Mouse (Mus musculus) forebrain, embryonic 13.5 days (tissue): ENCODE data around the gene Tubb3. TPM values are rescaled to one million over a fixed set of nuclear protein-coding genes. Genes with fewer than 3 reads are reported as not detected.
A peak's percentile ranks its signal among the peaks of the same experiment; 100 is the strongest.

Experiments used
- ATAC-seq: fragments of 200-750 bp; cut with Nextera tagmentation; 2 replicates; pipeline ENCODE4 v1.8.0; 2017
- H3K27ac ChIP-seq: fragments of 300-500 bp; sonication (generic); 2 replicates; pipeline ENCODE4 v1.5.1; 2015; ENCODE audit warnings: inconsistent platforms, mild to moderate bottlenecking, moderate library complexity
- H3K27me3 ChIP-seq: fragments of 300-500 bp; sonication (generic); 2 replicates; pipeline ENCODE4 v1.6.1; 2015; ENCODE audit warnings: mild to moderate bottlenecking, inconsistent platforms
- H3K36me3 ChIP-seq: fragments of 300-500 bp; sonication (generic); 2 replicates; pipeline ENCODE4 v1.6.1; 2015; ENCODE audit warnings: mild to moderate bottlenecking, inconsistent platforms; ENCODE audit not compliant: poor library complexity, severe bottlenecking
- H3K4me1 ChIP-seq: fragments of 300-500 bp; sonication (generic); 2 replicates; pipeline ENCODE4 v1.6.1; 2015; ENCODE audit warnings: inconsistent platforms
- H3K4me2 ChIP-seq: fragments of 300-500 bp; sonication (generic); 2 replicates; pipeline ENCODE4 v1.6.1; 2015; ENCODE audit warnings: inconsistent platforms, mild to moderate bottlenecking, moderate library complexity
- H3K4me3 ChIP-seq: fragments of 300-500 bp; sonication (generic); 2 replicates; pipeline ENCODE4 v1.5.1; 2015; ENCODE audit warnings: mild to moderate bottlenecking, inconsistent platforms
- H3K9ac ChIP-seq: fragments of 300-500 bp; sonication (generic); 2 replicates; pipeline ENCODE4 v1.6.1; 2015; ENCODE audit warnings: mild to moderate bottlenecking, inconsistent platforms
- H3K9me3 ChIP-seq: fragments of 300-500 bp; sonication (generic); replicated peaks from 2 replicates; pipeline ENCODE4 v1.6.1; 2016; ENCODE audit warnings: inconsistent platforms
- WGBS: fragments of 180-500 bp; shearing (Covaris S2); methylation state at CpG from one replicate; pipeline ENCODE4 v1.1.7; 2015; 5-methylcytosine and 5-hydroxymethylcytosine counted together
- polyA plus RNA-seq: library from polyadenylated mRNA; unstranded; fragments of >200 nt; fragmentation: Nextera tagmentation; extraction: Ambion mirVana; gene quantifications from 2 replicates; pipeline ENCODE4 v1.2.1, GENCODE M21; 2015

Gene Tubb3
- polyA plus RNA-seq, 1 experiment from 2014 or later = 1,305 TPM

DNA sequence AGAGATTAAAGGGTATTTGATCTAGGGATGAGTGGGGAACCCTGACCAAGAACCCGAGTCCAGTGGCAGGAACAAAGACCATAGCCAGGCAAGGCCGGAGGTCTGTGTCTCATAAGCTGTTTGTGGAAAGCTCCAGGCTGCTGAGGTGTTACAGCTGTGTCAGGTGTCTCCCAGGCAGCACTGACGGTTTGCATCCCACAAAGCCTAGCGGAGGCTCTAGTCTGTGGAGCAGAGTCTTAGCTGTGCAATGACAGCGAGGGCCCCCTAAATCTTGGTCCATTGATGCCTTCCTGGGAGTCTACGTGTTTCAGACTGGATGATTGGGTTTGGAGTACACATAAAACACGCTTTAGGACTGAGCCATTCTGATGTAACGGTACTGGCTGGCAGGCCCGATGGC is 9.3 kb upstream of the Tubb3 start:
- Histone ChIP-seq H3K27ac (no peak overlapping the region), H3K9ac (no peak overlapping the region), H3K4me3 (no peak overlapping the region), H3K4me1 (peaks cover 3% of the 10 kb centered on the region; the same call in 1 of the 2 replicates), H3K27me3 (no peaks in the 10 kb centered on the region), H3K4me2 (no peak overlapping the region), H3K36me3 (peaks cover 66% of the 10 kb centered on the region), H3K9me3 (no peaks in the 10 kb centered on the region)
- ATAC-seq = no peak
- 93% methylated on average over 9 of the region's 9 CpGs for WGBS

DNA sequence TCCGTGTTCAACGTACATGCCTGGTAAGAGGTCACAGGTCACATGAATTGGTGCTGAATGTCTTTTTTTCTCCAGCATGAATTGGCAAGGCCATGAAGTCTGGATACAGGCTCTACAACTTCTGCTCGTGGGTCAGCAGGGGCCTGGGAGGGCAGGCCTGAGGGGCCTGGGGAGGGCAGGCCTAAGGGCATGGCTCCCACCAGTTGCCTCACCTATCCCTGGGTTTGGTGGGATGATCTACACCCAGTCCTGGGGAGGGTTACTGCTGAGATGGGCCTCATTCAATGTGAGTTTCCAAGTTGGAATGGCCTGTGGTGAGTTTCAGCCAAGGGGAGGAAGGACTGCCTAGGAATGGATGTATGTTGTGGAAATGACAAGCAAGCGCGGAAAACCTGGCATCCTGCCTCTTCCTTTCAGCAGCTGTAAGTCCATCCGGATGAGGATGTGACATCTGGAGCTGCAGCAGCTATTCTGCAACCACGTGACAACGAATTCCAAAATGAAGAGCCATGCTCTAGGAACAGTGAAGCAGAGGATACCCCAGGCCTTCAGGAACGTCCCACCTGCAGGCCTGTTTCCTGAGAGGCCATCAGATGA is 8.4 kb upstream of the Tubb3 start:
- H3K27me3 ChIP-seq = no peaks in the 10 kb centered on the region
- no peak for ATAC-seq
- no peak overlapping the region for H3K4me3 ChIP-seq
- 93% methylated on average over 9 of the region's 9 CpGs for WGBS
- no peak overlapping the region for H3K4me2 ChIP-seq
- no peak overlapping the region for H3K9ac ChIP-seq
- H3K36me3 ChIP-seq = peaks cover 57% of the 10 kb centered on the region
- no peak overlapping the region for H3K27ac ChIP-seq
- H3K9me3 ChIP-seq = no peaks in the 10 kb centered on the region
- H3K4me1 ChIP-seq = peaks cover 8% of the 10 kb centered on the region; the same call in 1 of the 2 replicates

DNA sequence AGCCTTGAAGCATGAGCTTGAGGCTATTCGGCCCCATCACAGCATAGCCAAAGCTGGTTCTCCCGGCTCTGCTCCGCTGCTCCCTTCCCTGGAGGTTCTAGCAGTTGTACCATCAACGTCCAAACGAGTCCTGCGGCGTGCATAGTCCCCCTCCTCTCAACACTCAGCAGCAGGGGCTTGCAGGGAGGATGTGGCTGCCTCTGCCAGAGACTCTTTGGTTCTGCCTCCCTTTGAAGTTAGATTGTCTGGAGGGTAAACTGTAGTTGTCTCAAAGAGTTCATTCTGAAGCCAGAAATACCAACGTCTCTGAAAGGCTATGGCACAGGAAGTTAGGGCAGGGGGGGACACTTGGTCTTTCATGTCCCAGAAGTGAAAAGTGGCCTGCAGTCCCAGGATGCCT is 6.7 kb upstream of the Tubb3 start:
- Histone ChIP-seq H3K27me3 (no peaks in the 10 kb centered on the region), H3K27ac (peak overlapping the region; percentile 25; the same call in 1 of the 2 replicates), H3K9me3 (no peaks in the 10 kb centered on the region), H3K4me2 (no peak overlapping the region), H3K4me3 (no peak overlapping the region), H3K9ac (no peak overlapping the region), H3K4me1 (peaks cover 22% of the 10 kb centered on the region), H3K36me3 (peaks cover 40% of the 10 kb centered on the region)
- ATAC-seq = no peak
- 49% methylated on average over 8 of the region's 8 CpGs for WGBS

DNA sequence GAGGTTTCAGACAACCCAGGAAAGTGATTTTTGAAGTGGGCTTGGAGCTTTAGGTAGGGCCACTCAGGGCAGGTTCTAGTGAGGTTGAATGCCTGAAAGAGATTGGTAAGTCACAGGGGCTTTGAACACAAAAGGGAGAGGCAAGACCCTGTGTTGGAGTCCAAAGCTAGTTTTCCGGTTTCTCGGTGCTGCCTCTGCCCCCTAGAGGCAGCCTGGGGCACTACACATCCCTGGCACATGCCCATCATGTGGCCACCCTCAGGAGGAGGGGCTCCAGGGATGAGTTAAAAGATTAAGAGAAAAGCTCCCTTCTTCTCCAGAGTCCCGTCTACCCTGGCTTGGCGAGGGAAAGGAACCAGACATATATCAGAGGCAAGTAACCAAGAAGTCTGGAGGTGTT is 4.4 kb upstream of the Tubb3 start, which contains the start of gene Mc1r:
TSS of gene Mc1r (plus strand) at position 322 of the 400 bp plus-strand sequence.
- Histone ChIP-seq H3K4me3 (no peak within 1 kb of the TSS), H3K27ac (no peak within 1 kb of the TSS), H3K4me1 (peaks cover 32% of the 10 kb centered on the region), H3K27me3 (no peaks in the 10 kb centered on the region), H3K4me2 (no peak within 1 kb of the TSS), H3K9me3 (no peaks in the 10 kb centered on the region), H3K9ac (no peak within 1 kb of the TSS), H3K36me3 (peaks cover 17% of the 10 kb centered on the region)
- no peak for ATAC-seq
- 6% methylated on average over 4 of the region's 4 CpGs for WGBS

DNA sequence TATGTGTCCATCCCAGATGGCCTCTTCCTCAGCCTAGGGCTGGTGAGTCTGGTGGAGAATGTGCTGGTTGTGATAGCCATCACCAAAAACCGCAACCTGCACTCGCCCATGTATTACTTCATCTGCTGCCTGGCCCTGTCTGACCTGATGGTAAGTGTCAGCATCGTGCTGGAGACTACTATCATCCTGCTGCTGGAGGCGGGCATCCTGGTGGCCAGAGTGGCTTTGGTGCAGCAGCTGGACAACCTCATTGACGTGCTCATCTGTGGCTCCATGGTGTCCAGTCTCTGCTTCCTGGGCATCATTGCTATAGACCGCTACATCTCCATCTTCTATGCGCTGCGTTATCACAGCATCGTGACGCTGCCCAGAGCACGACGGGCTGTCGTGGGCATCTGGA is 3.6 kb upstream of the Tubb3 start:
- H3K4me2 ChIP-seq = no peak overlapping the region
- H3K27ac ChIP-seq = no peak overlapping the region
- no peaks in the 10 kb centered on the region for H3K27me3 ChIP-seq
- no peaks in the 10 kb centered on the region for H3K9me3 ChIP-seq
- no peak overlapping the region for H3K9ac ChIP-seq
- H3K36me3 ChIP-seq = peaks cover 10% of the 10 kb centered on the region
- H3K4me1 ChIP-seq = peaks cover 32% of the 10 kb centered on the region
- ATAC-seq = no peak
- H3K4me3 ChIP-seq = no peak overlapping the region
- 90% methylated on average over 13 of the region's 13 CpGs for WGBS

DNA sequence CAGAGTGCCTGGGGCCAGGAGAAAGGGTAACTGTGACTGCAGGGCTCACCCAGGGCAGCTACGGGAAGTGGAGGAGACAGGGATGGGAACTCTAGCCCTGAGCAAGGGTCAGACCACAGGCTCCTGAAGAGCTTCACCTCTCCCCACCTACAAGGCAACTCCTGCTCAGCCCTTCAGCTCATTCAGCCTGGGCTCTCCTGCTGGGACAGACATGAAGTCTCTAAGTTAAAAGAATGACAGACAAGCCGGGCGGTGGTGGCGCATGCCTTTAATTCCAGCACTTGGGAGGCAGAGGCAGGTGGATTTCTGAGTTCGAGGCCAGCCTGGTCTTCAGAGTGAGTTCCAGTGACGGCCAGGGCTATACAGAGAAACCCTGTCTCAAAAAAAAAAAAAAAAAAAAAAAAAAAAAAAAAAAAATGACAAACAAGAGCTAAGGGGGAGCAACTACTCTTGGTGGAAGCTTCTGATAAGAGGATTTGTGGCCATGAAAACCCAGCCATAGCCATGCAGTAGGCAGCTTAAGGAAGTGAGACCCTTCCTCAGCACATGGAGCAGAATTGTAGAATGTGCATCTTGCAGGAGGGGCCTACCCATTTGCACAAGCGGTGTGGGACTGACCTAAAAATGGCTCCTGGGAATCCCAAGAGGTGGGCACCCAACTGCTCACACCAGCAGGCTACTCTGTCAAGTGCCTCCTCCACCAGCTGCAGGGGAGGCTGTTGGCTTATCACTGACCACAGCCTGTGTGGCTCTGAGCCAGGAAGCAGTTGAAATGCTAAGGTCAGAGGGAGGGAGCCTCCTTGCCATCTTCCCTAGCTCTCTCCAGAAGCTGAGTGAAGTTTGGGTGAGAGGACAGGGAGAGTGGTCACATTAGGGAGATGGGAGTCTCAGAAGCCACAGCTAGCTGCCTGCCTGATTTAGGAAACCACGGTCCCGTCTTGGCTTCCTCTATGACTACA is 2.4 kb upstream of the Tubb3 start:
- no peaks in the 10 kb centered on the region for H3K9me3 ChIP-seq
- ATAC-seq = no peak
- peak overlapping the region; percentile 94; the same call in 1 of the 2 replicates for H3K4me3 ChIP-seq
- no peaks in the 10 kb centered on the region for H3K36me3 ChIP-seq
- peak overlapping the region; percentile 100 for H3K9ac ChIP-seq
- peak overlapping the region; percentile 98; the same call in 1 of the 2 replicates for H3K27ac ChIP-seq
- WGBS = 84% methylated on average over 9 of the region's 9 CpGs
- peaks cover 42% of the 10 kb centered on the region for H3K4me1 ChIP-seq
- H3K27me3 ChIP-seq = no peaks in the 10 kb centered on the region
- peak overlapping the region; percentile 93 for H3K4me2 ChIP-seq

DNA sequence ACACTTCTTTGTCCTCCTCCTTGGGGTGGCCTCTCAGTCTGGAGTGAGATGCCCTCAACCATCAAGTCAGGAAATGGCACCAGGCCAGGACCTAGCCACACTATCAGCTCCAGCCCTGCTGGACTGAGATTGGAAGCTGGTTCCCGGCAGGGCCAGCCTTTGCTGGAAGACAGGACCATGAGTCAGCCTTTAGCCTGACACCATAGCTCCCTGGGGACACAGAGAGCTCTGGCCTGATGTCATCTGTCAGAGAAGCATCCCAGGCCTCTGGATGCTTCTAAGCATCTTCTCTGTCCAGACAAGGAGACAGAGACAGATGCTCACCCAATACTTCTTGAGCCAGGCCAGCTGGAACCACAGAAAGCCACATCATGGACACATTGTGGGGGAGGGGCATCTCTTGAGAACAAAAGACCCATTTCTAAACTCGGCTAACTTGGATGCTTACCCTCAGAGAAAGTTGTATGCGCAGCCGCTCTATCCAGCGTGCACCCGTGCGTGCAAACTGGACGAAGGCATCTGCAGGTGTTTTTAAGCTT is 1.1 kb upstream of the Tubb3 start:
- no peaks in the 10 kb centered on the region for H3K9me3 ChIP-seq
- no peaks in the 10 kb centered on the region for H3K36me3 ChIP-seq
- H3K4me3 ChIP-seq = peak overlapping the region; percentile 94
- no peaks in the 10 kb centered on the region for H3K27me3 ChIP-seq
- H3K9ac ChIP-seq = peak overlapping the region; percentile 100
- ATAC-seq = no peak
- H3K4me1 ChIP-seq = peaks cover 50% of the 10 kb centered on the region
- peak overlapping the region; percentile 98 for H3K27ac ChIP-seq
- 20% methylated on average over 8 of the region's 8 CpGs for WGBS
- H3K4me2 ChIP-seq = peak overlapping the region; percentile 93

DNA sequence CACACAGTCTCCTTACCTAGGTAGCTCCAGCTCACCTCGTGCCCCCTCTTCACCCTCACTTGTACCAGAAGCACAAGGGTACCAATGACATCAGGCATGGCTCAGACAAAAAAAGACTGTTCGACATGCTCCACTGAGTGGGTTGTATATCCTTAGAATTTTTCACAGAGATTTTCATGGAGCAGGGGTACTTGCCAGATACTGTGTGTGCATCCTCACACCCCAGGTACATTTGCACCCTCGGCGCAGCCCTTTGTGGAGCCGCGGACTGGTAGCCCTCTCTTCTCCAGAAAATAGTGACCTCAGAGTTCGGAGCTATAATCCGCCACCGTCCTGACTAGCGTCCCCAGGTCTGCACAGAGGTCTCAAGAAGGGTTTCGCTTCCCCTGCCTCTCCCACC is 436 bp upstream of the Tubb3 start:
- H3K27ac ChIP-seq = peak overlapping the region; percentile 98
- H3K9ac ChIP-seq = peak overlapping the region; percentile 100
- H3K4me2 ChIP-seq = peak overlapping the region; percentile 93
- no peaks in the 10 kb centered on the region for H3K36me3 ChIP-seq
- H3K27me3 ChIP-seq = no peaks in the 10 kb centered on the region
- no peak; the same call in 1 of the 2 replicates for ATAC-seq
- peak overlapping the region; percentile 94 for H3K4me3 ChIP-seq
- H3K9me3 ChIP-seq = no peaks in the 10 kb centered on the region
- 3% methylated on average over 11 of the region's 11 CpGs for WGBS
- H3K4me1 ChIP-seq = peaks cover 56% of the 10 kb centered on the region

DNA sequence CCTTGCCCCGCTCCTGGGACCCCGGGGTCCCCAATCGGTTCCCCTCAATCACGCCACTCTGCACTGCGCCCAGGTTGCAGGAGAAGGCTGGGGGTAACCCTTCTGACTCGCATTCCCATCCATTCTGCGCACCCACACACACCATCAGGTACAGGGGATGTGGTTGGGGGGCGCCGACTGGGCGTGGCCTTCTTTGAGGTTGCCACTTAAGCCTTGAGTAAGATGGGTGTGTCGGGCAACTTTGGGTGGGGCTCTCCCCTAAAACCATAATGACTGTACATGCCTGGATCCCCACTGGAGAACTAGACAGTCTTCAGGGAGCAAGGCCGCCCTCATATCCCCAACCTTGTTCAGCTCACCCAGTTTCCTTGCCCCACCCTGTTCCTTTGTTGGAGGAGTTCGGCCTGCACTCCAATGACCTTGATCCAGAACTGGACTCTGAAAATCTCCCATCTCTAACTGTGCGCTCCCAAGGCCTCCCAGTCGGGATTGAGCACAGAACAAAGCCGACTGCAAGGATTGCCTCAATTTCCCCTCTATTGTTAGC is 630 bp downstream of the Tubb3 start:
- WGBS = under 1% methylated on average over 16 of the region's 16 CpGs
- Histone ChIP-seq H3K27ac (peak overlapping the region; percentile 98), H3K9ac (peak overlapping the region; percentile 100), H3K4me3 (peak overlapping the region; percentile 94), H3K36me3 (peaks cover 2% of the 10 kb centered on the region), H3K27me3 (no peaks in the 10 kb centered on the region), H3K9me3 (no peaks in the 10 kb centered on the region), H3K4me2 (peak overlapping the region; percentile 93), H3K4me1 (peaks cover 62% of the 10 kb centered on the region)
- ATAC-seq = peak; percentile 41

DNA sequence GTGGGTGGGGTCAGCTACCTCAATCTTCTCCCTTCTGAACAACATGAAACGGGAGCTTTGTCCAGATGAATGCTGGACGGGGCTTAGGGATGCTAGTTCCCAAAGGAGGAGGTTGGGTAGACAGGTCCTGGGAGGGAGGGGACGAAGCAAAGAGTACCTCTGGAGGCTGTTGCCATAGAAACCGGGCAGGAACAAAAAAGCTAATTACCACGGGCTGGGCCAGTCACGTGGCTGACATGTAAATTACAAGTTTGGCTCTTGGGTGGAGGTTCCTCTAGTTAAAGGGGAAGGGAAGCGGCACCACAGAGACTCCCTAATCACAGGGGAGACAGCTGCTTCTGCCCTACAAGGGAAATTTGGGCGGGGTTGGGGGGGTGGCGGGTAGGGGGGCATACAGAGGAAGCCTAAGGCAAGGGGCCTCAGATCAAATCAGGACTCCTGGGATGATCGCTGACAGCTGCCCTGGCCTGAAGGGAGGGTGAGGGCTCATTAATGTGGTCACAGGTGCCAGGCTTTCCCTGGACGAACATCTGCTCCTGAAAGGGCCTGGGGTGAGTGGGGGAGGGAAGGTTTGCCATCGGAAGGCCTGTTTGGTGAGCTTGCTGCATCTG is 1.4 kb downstream of the Tubb3 start:
- 1% methylated on average over 12 of the region's 12 CpGs for WGBS
- H3K4me1 ChIP-seq = peaks cover 64% of the 10 kb centered on the region

DNA sequence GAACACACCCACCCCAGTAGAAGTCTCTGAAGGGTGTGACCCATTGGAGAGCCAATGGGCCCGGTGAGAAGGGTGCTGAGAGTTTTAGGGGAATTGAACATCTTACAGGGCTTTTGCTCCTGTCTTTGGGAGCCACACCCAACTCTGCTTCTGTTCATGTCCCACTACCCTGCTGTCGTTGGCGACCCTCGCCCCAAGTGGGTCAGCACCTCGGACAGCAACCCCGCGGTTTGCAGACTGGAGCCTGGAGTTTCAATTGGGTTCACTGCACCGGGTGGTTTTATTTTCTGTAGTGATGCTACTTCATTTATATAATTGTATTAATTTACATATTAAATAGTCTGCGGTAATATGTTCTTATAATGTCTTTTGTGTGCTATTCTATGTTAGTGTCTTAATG is 3.0 kb downstream of the Tubb3 start:
- H3K9me3 ChIP-seq = no peaks in the 10 kb centered on the region
- ATAC-seq = no peak
- WGBS = 13% methylated on average over 9 of the region's 9 CpGs
- H3K4me2 ChIP-seq = peak overlapping the region; percentile 93
- H3K9ac ChIP-seq = peak overlapping the region; percentile 100
- H3K27ac ChIP-seq = peak overlapping the region; percentile 98; the same call in 1 of the 2 replicates
- peak overlapping the region; percentile 94 for H3K4me3 ChIP-seq
- H3K27me3 ChIP-seq = no peaks in the 10 kb centered on the region
- peaks cover 54% of the 10 kb centered on the region for H3K4me1 ChIP-seq
- peaks cover 23% of the 10 kb centered on the region for H3K36me3 ChIP-seq

More for the DNA sequence above, 1.4 kb downstream of the Tubb3 start:
- peak; percentile 46 for ATAC-seq
- Histone ChIP-seq H3K9me3 (no peaks in the 10 kb centered on the region), H3K9ac (peak overlapping the region; percentile 100), H3K27ac (peak overlapping the region; percentile 98), H3K4me3 (peak overlapping the region; percentile 94), H3K36me3 (peaks cover 8% of the 10 kb centered on the region), H3K27me3 (no peaks in the 10 kb centered on the region), H3K4me2 (peak overlapping the region; percentile 93)
